Mouse (Mus musculus): ENCODE data around the gene Adgrg5. TPM values are rescaled to one million over a fixed set of nuclear protein-coding genes. Genes with fewer than 3 reads are reported as not detected.

Adgrg5 gene
- polyA plus RNA-seq, 1 experiment from 2014 or later, result not detected

DNA sequence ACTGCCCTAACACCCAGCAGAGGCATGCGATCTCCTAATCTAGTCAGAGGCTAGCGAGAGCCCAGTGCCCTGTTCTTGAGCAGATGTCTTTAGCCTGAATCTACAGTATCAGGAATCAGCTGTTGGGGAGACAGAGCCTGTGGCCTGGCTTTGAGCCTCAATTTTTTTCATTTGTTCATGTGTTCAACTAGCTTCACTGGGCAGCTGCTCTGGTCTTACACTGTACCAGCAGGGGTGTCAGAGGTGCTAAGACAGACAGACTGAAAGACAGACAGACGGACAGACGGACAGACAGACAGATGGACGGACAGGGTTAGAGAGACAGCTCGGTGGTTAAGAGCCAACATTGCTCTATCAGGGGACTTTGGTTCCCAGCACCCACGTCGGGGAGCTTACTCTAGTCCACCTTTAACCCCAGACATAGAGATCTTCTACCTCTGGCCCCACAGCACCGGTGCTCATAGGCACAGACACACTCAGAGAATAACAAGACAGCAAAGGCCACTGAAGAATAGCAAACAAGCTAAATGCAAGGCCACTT, 68.0 kb downstream of the Adgrg5 start:
- H3K4me3 ChIP-seq (ENCODE audit: low read depth, low read length), result no peak overlapping the region
- no peaks in the 10 kb centered on the region for H3K36me3 ChIP-seq (ENCODE audit: control insufficient read depth, insufficient read depth, low read length)
- no peak overlapping the region for H3K9ac ChIP-seq (ENCODE audit: low read depth, low read length)
- peaks cover 32% of the 10 kb centered on the region for H3K4me1 ChIP-seq (ENCODE audit: control insufficient read depth, insufficient read depth, low read length)
- no peak overlapping the region for H3K4me2 ChIP-seq (ENCODE audit: low read length)
- peak overlapping the region; percentile 73; the same call in 1 of the 2 replicates for H3K27ac ChIP-seq (ENCODE audit: low read length)
- H3K27me3 ChIP-seq (ENCODE audit: control insufficient read depth, insufficient read depth, low read depth, low read length), result no peaks in the 10 kb centered on the region
- ATAC-seq, result no peak
- no peaks in the 10 kb centered on the region for H3K9me3 ChIP-seq (replicated peaks; ENCODE audit: control insufficient read depth, low read length, poor library complexity, severe bottlenecking)
- 81% methylated on average over 9 of the region's 9 CpGs for WGBS

DNA sequence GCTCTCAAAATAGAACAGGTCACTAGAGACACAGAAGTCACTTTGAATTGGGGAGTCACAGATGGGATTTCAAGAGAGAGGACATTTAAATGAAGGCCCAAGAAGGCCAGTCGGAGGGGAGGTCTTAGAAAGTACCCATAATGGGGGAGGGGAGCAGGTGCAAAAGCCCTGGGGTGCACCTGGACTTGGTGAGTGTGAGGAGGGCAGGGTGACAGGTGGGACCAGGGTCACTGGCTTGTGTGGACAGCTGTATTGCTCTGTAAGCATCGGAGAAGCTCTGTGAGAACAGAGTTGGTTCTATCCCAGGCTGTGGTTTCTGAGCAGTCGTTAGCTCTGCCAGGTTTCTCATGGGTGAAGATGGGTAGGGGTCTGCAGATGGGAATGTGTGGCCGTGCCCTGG, 68.5 kb downstream of the Adgrg5 start:
- WGBS, result 66% methylated on average over 4 of the region's 4 CpGs
- ATAC-seq, result no peak

DNA sequence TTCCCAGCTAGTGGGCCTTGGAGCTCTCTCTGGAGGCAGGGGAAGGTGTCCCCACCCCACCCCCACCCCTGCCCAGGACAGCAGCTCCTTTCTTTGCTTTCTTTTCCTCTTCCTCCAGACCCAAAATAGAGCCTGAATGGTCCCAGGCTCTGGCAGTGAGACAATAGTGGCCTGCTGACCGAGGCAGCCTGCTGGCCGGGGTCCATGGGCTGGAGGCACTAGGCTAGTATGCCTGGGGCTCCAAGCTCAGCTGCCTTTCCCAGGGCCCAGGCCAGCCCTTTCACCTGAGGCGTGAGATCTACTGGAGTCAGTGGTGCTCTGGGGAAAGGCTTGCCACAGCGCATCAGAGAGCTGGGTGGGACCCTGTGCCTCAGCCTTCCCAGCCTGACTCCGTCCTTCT, 69.0 kb downstream of the Adgrg5 start:
- 0 out of 2 replicates have a peak overlapping the region, but pooled peaks have one; percentile 7 for H3K9ac ChIP-seq (ENCODE audit: low read depth, low read length)
- no peaks in the 10 kb centered on the region for H3K9me3 ChIP-seq (replicated peaks; ENCODE audit: control insufficient read depth, low read length, poor library complexity, severe bottlenecking)
- WGBS, result 34% methylated on average over 5 of the region's 5 CpGs
- H3K4me3 ChIP-seq (ENCODE audit: low read depth, low read length), result no peak overlapping the region
- peaks cover 36% of the 10 kb centered on the region for H3K4me1 ChIP-seq (ENCODE audit: control insufficient read depth, insufficient read depth, low read length)
- ATAC-seq, result peak; percentile 1; the same call in 1 of the 2 replicates
- peak overlapping the region; percentile 95 for H3K27ac ChIP-seq (ENCODE audit: low read length)
- H3K27me3 ChIP-seq (ENCODE audit: control insufficient read depth, insufficient read depth, low read depth, low read length), result no peaks in the 10 kb centered on the region
- no peak overlapping the region for H3K4me2 ChIP-seq (ENCODE audit: low read length)
- no peaks in the 10 kb centered on the region for H3K36me3 ChIP-seq (ENCODE audit: control insufficient read depth, insufficient read depth, low read length)

More for the DNA sequence above, 68.5 kb downstream of the Adgrg5 start:
- Histone ChIP-seq H3K27ac (ENCODE audit: low read length) (peak overlapping the region; percentile 73), H3K4me2 (ENCODE audit: low read length) (no peak overlapping the region), H3K27me3 (ENCODE audit: control insufficient read depth, insufficient read depth, low read depth, low read length) (no peaks in the 10 kb centered on the region), H3K9me3 (replicated peaks; ENCODE audit: control insufficient read depth, low read length, poor library complexity, severe bottlenecking) (no peaks in the 10 kb centered on the region), H3K4me3 (ENCODE audit: low read depth, low read length) (no peak overlapping the region), H3K9ac (ENCODE audit: low read depth, low read length) (no peak overlapping the region), H3K4me1 (ENCODE audit: control insufficient read depth, insufficient read depth, low read length) (peaks cover 30% of the 10 kb centered on the region), H3K36me3 (ENCODE audit: control insufficient read depth, insufficient read depth, low read length) (no peaks in the 10 kb centered on the region)

Other genes starting within 250 kb of the Adgrg5 start
- gene Pllp, start 227.4 kb upstream of the Adgrg5 start, polyA plus RNA-seq (2015; fragmentation: Nextera tagmentation; extraction: Ambion mirVana), result 1.7 and 3.4 TPM in 2 replicates
- gene Ccl22, start 178.1 kb upstream of the Adgrg5 start, polyA plus RNA-seq (2015; fragmentation: Nextera tagmentation; extraction: Ambion mirVana), result not detected in 2 replicates
- gene Cx3cl1, start 151.7 kb upstream of the Adgrg5 start, polyA plus RNA-seq (2015; fragmentation: Nextera tagmentation; extraction: Ambion mirVana), result 38.4 and 55.8 TPM in 2 replicates
- gene Ccl17, start 113.2 kb upstream of the Adgrg5 start, polyA plus RNA-seq (2015; fragmentation: Nextera tagmentation; extraction: Ambion mirVana), result 0.40 and 0.62 TPM in 2 replicates
- 53.5 and 61.2 TPM in 2 replicates for gene Coq9, start 85.4 kb upstream of the Adgrg5 start, polyA plus RNA-seq (2015; fragmentation: Nextera tagmentation; extraction: Ambion mirVana)
- gene Ciapin1, start 85.3 kb upstream of the Adgrg5 start, polyA plus RNA-seq (2015; fragmentation: Nextera tagmentation; extraction: Ambion mirVana), result 188 and 194 TPM in 2 replicates
- gene Polr2c, start 66.2 kb upstream of the Adgrg5 start, polyA plus RNA-seq (2015; fragmentation: Nextera tagmentation; extraction: Ambion mirVana), result 111 and 112 TPM in 2 replicates
- 96.2 and 112 TPM in 2 replicates for gene Dok4, start 47.4 kb upstream of the Adgrg5 start, polyA plus RNA-seq (2015; fragmentation: Nextera tagmentation; extraction: Ambion mirVana)
- gene Ccdc102a, start 5.6 kb upstream of the Adgrg5 start, polyA plus RNA-seq (2015; fragmentation: Nextera tagmentation; extraction: Ambion mirVana), result 3.4 and 3.8 TPM in 2 replicates
- 147 and 153 TPM in 2 replicates for gene Adgrg1, start 51.1 kb downstream of the Adgrg5 start, polyA plus RNA-seq (2015; fragmentation: Nextera tagmentation; extraction: Ambion mirVana)
- gene Adgrg3, start 94.0 kb downstream of the Adgrg5 start, polyA plus RNA-seq (2015; fragmentation: Nextera tagmentation; extraction: Ambion mirVana), result 0.56 and 0.64 TPM in 2 replicates
- gene Drc7, start 131.4 kb downstream of the Adgrg5 start, polyA plus RNA-seq (2015; fragmentation: Nextera tagmentation; extraction: Ambion mirVana), result 2.4 and 2.5 TPM in 2 replicates
- 43.4 and 50.2 TPM in 2 replicates for gene Katnb1, start 157.5 kb downstream of the Adgrg5 start, polyA plus RNA-seq (2015; fragmentation: Nextera tagmentation; extraction: Ambion mirVana)

All from midbrain, embryonic 16.5 days (tissue).